Mouse (Mus musculus) frontal cortex, postnatal 25 days (tissue): ENCODE data around the gene Adamts4.

Experiments used
- DNase-seq, 2 experiments: peaks; one replicate each; pipeline ENCODE4 v3.0.0; 2022; ENCODE audit warnings: low spot score in 2 of 2

Gene Adamts4

DNA sequence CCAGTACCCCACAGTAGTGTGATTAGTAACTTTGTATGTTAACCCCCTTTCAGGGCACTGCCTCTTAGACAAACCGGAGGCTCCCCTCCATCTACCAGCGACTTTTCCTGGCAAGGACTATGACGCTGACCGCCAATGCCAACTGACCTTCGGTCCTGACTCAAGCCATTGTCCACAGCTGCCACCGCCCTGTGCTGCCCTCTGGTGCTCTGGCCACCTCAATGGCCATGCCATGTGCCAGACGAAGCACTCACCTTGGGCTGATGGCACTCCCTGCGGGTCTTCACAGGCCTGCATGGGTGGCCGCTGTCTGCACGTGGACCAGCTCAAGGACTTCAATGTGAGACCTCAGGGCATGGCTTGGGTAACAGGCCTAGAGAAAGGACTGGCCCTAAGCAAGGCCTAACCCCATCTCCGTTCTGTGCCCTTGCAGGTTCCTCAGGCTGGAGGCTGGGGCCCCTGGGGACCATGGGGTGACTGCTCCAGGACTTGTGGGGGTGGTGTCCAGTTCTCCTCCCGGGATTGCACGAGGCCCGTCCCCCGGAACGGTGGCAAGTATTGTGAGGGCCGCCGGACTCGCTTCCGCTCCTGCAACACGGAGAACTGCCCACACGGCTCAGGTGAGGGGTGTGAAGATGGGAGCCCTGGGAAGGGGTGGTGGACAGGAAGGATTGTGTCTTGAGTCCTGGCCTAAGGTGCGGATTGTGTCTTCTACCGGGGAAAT is 6.0 kb downstream of the Adamts4 start:
- DNase-seq = no peak

DNA sequence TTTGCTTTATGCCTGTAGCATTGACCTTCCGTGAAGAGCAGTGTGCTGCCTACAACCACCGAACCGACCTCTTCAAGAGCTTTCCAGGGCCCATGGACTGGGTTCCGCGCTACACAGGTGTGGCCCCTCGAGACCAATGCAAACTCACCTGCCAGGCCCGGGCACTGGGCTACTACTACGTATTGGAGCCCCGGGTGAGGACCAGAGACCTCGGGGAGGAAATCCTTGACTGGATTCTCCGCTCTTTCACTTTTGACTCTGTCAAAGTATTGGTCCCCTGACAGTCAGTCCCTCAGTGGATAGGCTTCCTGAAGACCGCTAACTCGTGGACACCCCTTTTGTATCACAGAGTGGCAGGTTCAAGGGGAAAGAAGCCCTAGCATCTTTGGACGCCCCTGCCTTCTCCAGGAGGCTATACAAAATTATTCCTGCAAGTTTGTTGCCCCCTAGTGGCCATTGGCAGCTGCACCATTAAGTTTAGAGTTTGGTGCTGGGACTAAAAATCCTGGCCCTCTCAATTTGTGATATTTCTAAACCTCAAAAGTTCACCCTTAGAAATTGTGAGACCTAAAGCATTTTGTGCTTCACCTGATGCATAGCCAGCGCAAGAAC is 6.8 kb downstream of the Adamts4 start:
- peak; percentile 48 to 55 for DNase-seq

DNA sequence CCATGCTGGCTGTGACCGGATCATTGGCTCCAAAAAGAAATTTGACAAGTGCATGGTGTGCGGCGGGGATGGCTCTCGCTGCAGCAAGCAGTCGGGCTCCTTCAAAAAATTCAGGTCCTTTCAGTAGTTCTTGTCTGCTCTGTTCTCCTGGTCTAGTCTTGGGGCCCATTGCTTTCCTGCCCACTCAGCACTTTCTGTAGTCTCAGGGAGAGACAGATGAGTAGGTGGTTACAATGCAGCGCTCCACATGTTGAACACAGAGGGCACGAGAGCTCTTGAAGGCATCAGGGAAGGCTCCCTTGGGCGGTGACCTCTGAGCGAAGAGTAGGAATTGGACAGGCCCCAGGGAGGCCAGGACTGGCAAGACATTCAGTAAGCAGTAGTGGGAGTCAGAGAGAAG is 7.6 kb downstream of the Adamts4 start:
- no peak for DNase-seq

DNA sequence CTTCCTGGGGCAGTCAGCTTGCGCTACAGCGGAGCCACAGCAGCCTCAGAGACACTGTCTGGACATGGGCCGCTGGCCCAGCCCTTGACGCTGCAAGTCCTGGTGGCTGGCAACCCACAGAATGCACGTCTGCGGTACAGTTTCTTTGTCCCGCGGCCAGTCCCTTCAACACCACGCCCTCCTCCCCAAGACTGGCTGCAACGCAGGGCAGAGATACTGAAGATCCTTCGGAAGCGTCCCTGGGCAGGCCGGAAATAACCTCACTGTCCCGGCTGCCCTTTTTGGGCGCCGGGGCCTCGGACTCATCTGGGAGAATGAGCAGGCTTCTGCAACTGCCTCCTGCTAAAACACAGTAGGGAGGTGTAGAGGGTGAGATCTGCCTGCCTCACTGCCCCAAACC is 8.7 kb downstream of the Adamts4 start:
- DNase-seq = no peak

DNA sequence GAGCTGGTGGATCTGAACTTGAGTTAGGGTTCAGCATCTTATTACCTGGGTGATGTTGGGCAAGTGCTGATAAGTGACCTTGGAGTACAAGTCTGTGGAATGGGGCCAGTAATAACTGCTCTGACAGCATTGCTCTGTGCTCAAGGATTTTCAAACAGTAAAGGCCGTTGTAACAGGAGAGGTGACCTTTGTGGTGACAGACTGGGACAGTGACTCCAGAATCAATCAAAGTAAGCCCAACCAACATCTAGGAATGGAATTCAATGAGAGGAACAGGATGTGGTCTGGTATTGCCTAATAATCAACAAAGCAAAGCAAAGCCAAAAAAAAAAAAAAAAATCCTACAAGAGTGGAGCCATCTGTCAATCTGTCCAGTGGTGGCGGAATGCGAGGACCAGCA is 10.1 kb downstream of the Adamts4 start:
- DNase-seq = no peak

DNA sequence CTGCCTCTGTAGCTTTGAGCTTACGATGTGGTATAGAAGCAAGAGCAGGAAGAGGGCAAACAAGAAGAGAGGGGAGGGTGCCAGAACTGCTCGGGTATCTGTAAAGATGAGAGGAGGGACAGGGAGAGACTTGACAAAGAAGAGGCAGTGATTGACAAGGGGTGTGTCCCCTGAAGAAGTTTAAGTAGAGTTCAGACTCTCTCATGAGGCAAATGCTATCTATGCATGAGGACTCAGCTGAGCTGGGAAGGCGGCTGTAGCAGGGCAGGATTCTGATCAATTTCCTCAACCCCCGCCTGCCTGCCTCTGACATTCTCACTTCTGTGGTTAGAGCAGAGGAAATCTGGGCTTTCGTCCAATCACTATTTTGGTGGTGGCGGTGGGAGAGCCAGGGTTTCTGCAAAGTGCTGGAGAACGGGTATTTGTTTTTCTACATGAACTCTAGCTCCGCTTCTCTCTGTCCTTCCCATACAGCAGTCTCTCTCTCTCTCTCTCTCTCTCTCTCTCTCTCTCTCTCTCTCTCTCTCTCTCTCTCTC is 12.4 kb downstream of the Adamts4 start:
- DNase-seq = peak; percentile 60 to 78

DNA sequence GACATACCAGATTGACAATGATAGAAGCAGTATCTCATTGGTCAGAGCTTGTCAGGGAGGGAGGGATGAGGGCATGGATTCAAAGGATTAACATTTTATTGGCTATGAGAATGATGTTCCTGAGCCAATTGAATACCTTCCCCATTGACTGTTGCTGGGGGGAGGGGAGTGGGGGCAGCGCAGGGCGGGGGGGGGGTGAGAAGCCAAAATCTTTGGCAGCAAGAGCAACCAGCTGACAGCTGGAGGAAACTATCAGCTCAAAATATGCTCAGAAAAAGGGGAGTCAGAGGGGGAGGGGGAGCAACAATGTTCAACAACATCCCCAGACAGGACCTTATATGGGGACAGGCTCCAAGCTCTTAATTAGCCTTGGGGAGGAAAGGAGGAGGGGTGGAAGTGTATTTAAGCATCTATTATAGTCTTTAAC is 13.0 kb downstream of the Adamts4 start:
- DNase-seq = no peak

DNA sequence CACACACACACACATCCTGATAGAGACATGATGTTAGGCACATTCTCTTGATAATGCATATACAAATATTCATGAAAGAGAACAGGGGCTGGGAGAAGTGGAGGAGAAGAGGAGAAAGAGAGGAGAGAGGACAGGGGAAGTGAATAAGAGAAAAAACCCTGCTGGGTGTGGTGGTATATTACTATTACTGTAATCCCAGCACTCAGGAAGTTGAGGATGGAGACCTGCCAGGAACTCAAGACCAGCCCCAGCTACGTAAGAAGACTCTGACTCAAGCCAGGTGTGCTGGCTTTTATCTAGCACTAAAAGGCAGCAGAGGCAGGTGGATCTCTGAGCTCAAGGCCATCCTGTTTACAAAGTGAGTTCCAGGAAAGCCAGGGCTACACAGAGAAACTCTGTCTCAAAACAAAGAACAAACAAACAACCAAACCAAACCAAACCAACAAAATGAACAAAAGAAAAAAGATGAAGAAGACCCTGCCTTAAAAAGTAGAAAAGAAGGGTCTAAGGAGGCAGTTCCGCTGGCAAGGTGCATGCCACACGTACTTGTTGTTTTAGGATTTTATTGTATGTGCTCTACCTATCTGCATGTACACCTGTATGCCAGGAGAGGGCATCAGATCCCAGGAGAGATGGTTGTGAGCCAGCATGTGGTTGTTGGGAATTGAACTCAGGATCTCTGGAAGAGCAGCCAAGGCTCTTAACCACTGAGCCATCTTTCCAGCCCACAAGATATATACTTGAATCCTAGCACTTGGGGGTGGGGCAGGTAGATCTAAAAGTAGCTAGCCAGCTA is 13.6 kb downstream of the Adamts4 start:
- no peak for DNase-seq

DNA sequence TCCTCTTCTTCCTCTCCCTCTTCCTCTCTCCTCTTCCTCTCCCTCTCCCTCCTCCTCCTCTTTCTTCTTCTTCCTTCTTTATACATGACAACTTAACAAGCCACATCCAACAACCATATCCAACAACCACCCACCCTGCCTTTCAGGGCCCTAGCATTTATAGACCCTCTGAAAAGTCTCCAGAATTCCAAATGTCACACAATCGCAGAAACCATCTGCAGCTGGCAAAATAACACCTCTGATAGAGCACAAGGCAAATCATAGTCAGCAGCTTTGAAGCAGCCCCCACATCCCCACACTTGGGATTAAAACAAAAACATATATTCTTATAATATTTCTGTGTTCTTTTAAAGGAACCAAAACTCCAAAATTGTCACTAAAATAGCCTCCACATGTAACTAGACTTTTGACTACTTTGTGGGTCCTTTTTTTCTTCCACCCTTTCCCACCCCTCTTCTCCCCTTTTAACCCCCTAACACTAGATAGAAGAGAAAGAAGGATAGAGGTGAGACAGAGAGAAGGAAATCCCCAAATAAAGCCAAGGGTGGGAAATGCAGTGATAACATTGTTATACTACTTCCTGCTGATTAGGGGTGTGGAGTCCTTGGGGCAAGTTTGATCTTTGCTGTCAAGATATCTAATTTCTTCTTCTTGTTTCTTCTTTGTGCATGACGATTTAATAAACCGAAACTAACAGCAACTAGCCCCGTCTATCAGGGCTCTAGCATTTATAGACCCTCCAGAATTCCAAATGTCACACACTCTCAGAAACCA is 15.9 kb downstream of the Adamts4 start:
- no peak for DNase-seq

DNA sequence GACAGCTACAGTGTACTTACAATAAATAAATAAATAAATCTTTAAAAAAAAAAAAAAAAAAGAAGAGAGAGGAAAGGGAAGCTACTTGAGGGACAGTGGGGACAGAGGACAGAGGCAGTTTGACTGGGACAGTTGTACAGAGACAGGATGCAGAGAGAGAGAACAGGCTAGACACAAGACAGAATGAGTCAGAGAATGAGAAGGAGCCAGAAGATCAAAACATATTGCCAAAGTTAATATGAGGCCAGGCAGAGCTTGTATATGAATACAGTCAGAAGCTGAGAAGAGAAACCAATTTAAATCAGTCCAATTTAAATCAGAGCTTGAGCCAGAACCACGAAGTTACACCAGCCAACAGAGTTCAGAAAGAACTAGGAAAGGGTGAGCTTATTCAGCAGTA is 18.1 kb downstream of the Adamts4 start:
- DNase-seq = no peak

DNA sequence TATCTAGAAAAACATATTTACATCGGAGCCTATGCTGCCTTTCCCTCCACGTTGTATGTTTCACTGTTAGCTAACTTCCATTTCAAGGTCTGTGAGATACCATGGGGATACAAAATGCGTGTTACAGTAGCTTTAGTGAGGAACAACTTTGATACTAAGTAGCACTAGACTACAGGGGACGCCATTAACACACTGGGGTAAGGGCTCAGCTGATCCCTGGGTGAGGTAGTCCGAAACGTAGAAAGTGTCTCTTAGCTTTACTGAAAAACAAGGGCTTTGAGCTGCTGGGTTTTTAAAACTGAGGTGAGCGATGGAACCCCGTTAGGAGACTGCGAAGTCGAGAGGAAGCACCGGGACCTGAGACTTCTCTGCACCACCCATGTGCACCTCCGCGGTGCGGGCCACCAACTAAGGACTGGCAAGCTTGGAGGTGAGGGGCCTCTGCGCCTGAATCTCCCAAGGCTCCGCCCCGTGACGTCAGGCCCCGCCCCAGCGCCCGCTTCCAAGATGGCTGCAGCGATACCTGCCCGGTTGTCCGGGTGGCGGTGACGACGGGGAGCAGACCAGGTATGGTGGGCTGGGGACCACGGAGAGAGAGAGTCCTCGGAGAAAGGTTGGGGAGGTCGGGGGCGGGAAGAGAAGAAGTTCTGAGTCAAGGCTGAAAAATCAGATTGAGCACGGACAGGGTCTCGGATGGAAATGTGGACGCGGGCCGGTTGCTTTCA is 19.8 kb downstream of the Adamts4 start, which contains the start of gene B4galt3:
B4galt3 (plus strand) TSS at position 481 of the 725 bp plus-strand sequence.
- peak; percentile 93 to 95 for DNase-seq

DNA sequence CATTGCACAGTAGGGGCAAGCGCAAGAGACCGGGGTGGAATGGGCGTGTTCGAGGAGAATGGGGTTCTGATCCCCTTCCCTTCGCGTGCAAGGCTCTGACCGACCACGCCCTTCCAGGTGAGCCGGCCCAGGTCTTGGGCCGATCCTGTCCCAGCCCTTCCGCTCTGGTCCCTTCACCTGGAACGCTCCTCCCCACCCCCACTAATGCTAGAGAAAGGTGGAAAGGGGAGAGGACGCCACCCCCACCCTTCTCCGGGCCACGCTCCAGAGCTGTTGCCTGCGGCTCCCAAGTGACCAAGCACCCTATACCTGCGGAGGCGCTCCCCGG is 20.3 kb downstream of the Adamts4 start:
- no peak for DNase-seq

DNA sequence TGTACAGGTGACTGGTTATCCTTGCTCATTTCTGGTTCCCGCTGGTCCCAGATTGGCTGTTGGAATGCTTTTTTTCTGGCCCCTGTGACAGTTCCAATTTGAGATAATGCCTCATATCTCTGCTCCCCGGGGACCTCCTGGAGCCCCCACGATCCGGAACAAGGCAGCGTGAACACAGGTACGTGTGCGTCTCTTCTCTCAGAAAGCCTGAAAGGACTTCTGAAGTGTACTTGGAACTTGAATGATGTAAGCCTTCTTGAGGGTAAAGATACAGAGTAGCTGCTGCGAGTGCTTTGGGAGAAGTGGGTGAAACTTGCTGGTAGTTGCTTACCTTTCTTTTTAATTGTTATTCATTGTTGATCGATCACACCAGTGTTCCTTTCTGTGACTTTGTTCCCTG is 21.0 kb downstream of the Adamts4 start:
- DNase-seq = no peak

DNA sequence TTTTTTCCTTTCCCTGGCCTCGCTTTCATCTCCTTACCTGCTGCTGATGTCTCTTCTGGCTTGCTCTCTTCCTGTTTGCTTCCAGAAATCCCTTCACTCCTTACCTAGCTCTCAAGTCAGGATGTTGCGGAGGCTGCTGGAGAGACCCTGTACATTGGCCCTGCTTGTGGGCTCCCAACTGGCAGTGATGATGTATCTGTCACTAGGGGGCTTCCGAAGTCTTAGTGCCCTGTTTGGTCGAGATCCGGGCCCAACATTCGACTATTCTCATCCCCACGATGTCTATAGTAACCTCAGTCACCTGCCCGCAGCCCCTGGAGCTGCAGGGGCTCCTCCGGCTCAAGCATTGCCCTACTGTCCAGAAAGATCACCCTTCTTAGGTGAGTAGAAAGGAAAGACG is 21.4 kb downstream of the Adamts4 start:
- no peak for DNase-seq

DNA sequence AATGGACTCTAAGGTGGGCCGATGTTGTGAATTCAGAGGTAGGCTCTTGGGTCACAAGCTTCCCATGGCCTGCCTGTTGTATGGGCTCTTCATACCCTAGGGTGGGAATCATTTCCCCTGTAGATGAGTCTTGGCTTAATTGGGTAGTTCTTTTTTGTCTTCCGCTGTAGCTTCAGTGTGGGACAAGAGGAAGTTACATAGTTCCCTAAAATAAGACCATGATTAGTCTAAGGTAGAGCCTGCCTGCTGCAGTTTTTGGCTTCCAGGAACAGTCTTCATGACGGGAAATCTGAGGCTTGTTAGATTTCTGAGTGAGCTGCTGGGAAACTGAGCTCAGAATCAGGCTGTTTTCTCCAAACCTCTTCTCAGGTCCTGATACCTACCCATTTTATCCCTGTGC is 21.9 kb downstream of the Adamts4 start:
- no peak for DNase-seq

DNA sequence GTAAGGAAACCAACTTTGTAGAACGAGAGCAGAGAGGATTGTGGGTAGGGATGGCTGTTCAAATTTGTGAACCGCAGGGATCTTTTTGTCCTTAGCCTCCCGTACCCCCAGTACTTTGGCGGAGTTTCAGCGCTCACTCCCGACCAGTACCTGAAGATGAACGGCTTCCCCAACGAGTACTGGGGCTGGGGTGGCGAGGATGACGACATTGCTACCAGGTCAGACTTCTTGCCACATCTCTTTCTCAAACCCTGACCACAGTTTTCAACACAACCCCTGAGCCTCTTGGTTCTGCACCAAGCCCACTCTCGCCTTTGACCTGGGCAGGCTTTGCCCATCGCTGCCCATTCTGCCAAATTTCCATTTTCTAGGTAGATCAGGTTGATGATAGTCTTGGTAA is 23.9 kb downstream of the Adamts4 start:
- DNase-seq = no peak

DNA sequence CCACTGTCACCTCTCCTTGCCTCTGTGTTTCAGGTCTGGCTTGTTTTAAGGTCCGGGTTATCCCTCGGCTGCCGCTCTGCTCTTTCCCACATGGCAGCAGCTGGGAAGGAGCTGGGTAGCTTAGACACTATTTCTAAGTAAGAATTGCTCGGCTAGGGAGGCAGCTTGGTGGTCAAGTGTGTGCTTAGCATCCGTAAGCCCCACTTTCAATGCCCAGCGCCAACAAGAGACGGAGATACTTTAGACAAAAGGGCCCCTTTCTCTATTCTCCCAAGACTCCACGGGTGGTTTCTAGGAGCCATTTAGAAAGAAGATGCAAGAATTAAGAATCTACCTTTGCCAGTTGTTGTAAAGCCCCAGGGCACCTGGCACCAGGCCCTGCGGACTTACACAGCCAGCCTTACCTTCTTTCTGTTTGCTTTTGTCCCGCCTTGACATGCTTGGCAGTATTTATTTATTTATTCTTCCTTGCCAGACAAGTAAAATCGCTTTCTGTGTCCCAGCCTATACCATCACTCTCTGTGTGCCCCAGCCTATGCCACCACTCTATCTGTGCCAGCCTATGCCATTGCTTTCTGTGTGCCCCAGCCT is 25.0 kb downstream of the Adamts4 start:
- no peak for DNase-seq

DNA sequence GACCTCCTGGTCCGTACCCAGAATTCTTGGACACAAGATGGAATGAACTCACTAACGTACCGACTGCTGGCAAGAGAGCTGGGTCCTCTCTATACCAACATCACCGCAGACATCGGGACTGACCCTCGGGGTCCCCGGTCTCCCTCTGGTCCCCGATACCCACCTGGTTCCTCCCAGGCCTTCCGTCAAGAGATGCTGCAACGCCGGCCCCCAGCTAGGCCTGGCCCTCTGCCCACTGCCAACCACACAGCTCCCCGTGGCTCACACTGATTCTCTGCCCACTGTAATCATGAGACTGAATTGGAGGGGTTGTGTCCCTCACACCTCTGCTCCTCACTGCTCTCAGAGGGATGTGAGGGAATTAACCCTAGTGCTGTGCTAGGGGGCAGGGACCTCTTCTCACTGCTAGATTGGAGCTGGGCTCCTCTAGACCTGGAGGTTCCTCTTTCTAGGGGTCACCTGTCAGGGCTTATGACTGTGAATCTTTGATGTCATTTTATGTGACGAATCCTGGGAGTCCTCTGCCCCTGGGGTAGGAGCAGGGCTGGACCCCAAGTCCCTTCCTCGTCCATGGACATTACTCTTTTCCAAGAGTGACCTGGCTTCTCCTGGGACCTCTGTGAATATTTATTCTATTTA is 26.0 kb downstream of the Adamts4 start:
- no peak for DNase-seq

DNA sequence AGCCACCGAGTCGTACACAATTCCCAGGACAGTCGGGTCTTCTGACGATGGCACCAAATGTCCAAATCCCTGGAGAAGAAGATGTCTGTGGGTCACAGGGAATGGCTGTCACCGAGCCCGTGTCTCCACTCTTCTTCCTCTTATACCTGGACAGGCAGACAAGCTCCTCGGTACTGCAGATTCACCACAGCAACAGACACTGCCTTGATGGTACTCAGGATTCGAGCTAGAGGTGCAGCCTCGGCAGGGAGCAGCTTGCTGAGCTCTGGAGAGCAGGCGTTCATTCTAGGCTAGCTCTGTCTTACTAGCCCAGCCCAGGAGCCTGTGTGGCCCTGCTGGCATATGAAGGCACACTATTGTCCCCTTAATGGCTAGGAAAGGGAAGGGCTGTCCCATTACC is 27.5 kb downstream of the Adamts4 start:
- DNase-seq = no peak

DNA sequence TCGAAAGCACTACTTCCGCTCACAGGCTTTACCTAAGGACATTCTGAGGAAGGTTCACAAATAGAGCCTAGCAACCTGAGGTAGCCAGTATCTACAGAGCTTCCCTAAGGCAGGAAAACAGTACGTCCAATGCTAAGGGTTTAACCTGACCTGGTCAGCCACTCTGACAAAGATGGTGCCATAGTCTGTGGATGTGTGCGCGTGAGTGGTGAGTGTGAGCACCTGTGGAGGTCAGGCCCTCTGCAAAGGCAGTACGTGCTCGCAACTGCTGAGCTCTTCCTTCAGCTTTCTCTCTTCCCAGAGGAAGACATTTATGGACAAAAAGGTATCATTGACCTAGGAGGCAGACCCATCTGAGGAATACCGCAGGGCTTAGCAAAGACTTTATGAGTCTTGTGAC is 28.2 kb downstream of the Adamts4 start:
- no peak for DNase-seq
